Mouse (Mus musculus) thymus, postnatal 4 days (tissue): ENCODE measurements around the gene Hsd17b2.

ENCODE experiments used
- DNase-seq: peaks from one replicate; pipeline ENCODE4 v3.0.0; 2021

Hsd17b2 gene

GRCm38 (mm10) chr8:117701859-117702258 lies at the start of gene Hsd17b2:
Gene Hsd17b2, plus strand, starts transcription at chr8:117701904.
- DNase-seq: peak; percentile 8

GRCm38 (mm10) chr8:117652318-117652717 lies 49.4 kb upstream of the Hsd17b2 start:
- DNase-seq: no peak

GRCm38 (mm10) chr8:117658990-117659389 lies 42.7 kb upstream of the Hsd17b2 start:
- DNase-seq: no peak

GRCm38 (mm10) chr8:117660358-117661031 lies 41.2 kb upstream of the Hsd17b2 start:
- DNase-seq: no peak

GRCm38 (mm10) chr8:117667349-117668124 lies 34.2 kb upstream of the Hsd17b2 start:
- DNase-seq: no peak

GRCm38 (mm10) chr8:117670461-117670860 lies 31.2 kb upstream of the Hsd17b2 start:
- no peak for DNase-seq

GRCm38 (mm10) chr8:117672558-117672957 lies 29.1 kb upstream of the Hsd17b2 start:
- no peak for DNase-seq

- peak; percentile 74 for DNase-seq
These were observed 28.3 kb upstream of the Hsd17b2 start, which contains the start of gene Sdr42e1 for GRCm38 (mm10) chr8:117673430-117673830. Gene Sdr42e1, minus strand, starts transcription at chr8:117673689.

- no peak for DNase-seq
These were observed 26.5 kb upstream of the Hsd17b2 start for GRCm38 (mm10) chr8:117675171-117675570.

GRCm38 (mm10) chr8:117676460-117676859 lies 25.2 kb upstream of the Hsd17b2 start:
- DNase-seq: no peak

- DNase-seq: no peak
These were observed 24.7 kb upstream of the Hsd17b2 start for GRCm38 (mm10) chr8:117677011-117677410.

GRCm38 (mm10) chr8:117678650-117679049 lies 23.1 kb upstream of the Hsd17b2 start:
- no peak for DNase-seq

- no peak for DNase-seq
These were observed 17.7 kb upstream of the Hsd17b2 start for GRCm38 (mm10) chr8:117683925-117684472.

GRCm38 (mm10) chr8:117684504-117684903 lies 17.2 kb upstream of the Hsd17b2 start:
- no peak for DNase-seq

- DNase-seq: no peak
These were observed 13.8 kb upstream of the Hsd17b2 start for GRCm38 (mm10) chr8:117687890-117688289.

GRCm38 (mm10) chr8:117692131-117692530 lies 9.6 kb upstream of the Hsd17b2 start:
- no peak for DNase-seq

GRCm38 (mm10) chr8:117695636-117696035 lies 6.1 kb upstream of the Hsd17b2 start:
- no peak for DNase-seq

GRCm38 (mm10) chr8:117697248-117697647 lies 4.5 kb upstream of the Hsd17b2 start:
- peak; percentile 30 for DNase-seq

- DNase-seq: no peak
These were observed 1.0 kb upstream of the Hsd17b2 start for GRCm38 (mm10) chr8:117700699-117701098.

- DNase-seq: no peak
These were observed 458 bp upstream of the Hsd17b2 start for GRCm38 (mm10) chr8:117701246-117701645.

- DNase-seq: no peak
These were observed 997 bp downstream of the Hsd17b2 start for GRCm38 (mm10) chr8:117702701-117703100.

- no peak for DNase-seq
These were observed 4.4 kb downstream of the Hsd17b2 start for GRCm38 (mm10) chr8:117706141-117706540.

- no peak for DNase-seq
These were observed 10.5 kb downstream of the Hsd17b2 start for GRCm38 (mm10) chr8:117712226-117712625.

- no peak for DNase-seq
These were observed 12.9 kb downstream of the Hsd17b2 start for GRCm38 (mm10) chr8:117714604-117715003.
